Mouse (Mus musculus) mouse trophoblast stem cell (cell line): Measurements from ENCODE around the gene Ybey.

Experiments used
- in situ Hi-C, 2 experiments: fragments of 300-500 bp; cut with MseI, MboI; formaldehyde crosslinking; loops; 2 replicates in 1 of 2; 3 replicates in 1 of 2; pipeline ENCODE4 v1.15.1; 2025

Ybey gene

DNA sequence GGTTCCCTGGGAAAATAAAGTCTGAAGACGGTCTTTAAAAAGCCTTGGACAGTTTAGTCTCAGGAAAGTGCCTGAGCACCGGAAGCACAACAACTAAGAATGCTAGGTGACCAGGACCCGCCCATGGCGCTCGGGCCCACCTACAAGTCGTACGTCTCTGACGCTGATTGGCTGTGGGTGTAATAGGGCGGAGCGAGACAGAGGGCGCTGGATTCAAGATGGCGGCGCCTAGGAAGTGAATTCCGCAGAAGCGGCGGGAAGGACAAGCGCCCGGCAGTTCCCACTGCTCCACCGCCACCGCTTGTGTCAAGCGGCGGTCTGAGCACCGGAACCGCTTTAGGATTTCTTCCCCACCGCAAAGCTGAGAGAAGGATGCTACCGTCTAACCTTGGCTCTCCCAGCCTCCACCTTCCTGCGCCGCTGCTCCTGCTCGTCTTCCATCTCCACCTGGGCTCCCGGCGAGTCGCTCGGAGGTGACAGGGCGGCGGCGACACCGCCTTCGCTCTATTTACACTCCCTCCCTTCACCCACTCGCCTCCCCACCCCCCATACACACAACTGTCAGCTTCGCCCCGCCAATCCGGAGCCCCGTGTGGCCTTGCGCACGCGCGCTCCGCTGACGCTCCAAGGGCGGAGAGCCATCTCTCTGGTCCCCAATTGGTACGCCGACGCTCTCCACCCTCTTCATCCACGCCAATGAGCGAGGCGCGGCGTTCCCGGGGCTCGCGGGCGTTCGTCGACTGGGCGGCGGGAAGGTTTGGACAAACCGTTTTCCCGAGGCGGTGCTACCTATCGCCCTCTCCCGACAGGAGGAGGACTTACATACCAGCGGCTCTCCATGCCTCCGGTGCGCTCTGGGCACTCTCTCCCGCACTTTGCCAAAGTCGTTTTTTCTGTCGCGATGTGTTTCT is 26.5 kb downstream of the Ybey start, which contains the start of gene Pcnt:
Gene Pcnt (minus strand): TSS at position 609 of the 911 bp plus-strand sequence.
- in situ Hi-C loops, result no loop called here

DNA sequence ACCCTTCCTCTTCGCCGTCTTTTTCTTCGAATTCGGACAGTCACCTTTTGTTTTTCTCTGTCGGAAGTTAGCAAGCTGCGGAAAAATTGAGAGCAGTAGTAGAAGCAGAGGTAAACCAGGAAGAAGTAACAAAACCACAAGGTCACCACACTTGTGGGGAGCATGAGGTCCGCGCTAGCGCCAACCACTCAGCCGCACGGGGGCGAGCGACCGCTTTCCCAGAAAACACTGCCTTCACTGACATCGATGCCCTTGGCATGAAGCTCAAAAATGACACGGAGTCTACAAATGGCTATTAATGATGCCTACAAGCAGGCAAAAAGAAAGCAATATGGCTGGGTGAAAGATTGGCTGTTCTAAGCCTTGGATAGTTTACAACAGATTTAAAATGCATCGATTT is 28.6 kb downstream of the Ybey start, which contains the start of gene AC141477.1:
Gene AC141477.1 (minus strand): TSS at position 164 of the 400 bp plus-strand sequence.
- in situ Hi-C loops, result no loop called here

DNA sequence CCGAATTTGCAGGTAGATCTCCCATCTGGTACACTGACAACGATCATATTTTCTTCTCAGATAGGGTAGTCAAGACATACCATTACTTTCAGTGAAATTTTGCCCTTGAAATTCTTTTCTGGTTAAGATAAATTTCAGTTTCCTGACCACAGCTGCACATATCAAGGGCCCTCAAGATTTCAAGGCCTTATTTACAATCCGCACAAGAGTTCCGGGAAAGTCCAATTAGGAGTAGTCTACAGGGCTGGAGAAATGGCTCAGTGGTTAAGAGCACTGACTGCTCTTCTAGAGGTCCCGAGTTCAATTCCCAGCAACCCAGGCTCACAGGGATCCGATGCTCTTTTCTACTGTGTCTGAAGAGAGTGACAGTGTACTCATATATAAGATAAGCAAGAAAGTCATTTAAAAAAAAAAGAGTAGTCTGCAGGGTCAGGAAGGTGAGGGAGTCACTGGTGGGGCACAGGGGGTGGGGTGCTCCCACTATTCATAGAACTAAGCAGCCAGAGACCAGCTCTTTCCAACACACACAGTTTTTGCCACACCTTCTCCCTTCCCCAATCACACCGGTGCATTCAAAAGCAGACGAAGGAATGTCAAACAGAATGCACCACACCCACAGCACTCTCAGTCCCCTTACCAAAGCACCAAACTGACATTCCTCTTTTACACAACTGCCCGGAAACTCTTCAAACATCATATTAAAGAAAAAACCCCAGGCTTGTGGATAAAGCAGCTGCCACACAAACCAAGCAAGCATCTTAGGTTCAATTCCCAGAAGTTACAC is 29.6 kb downstream of the Ybey start:
- in situ Hi-C loops, result no loop called here

DNA sequence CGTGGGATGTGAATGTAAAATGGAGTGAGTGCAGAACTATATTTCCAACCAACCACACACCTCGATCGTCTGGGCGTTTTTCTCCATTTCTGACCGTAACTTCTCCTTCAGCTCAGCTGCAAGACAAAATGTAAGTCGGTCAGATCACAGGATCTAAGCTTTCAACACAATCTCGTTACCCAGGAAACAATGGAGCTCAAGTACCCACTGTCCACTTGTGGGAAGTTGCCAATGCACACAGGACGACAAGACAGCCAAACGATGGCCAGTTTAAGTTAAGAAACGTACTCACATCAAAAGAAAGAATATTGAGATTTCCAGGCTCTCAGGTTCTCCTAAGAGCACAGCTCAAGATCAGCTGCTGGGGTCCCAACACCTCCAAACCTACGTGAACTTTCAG is 35.0 kb downstream of the Ybey start:
- in situ Hi-C loops, result no loop called here

DNA sequence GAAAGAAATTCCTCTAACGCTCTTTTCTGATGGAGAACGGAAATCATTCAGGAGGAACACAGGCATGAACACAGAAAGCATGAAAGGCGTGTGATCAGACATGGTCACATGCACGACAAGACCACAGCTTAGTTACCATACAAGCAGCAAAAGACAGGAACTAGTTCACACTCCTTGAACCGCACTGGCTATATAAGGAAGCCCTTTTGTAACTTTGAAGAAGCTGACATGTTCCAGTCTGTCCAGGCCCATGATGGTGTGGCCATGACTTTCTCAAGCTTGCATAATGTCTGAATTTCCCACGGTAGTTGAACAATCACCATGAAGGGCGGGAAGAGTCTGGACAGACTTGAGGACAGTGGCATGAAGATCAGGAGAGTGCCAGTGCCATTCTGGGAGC is 43.2 kb downstream of the Ybey start:
- in situ Hi-C loops, result no loop called here

DNA sequence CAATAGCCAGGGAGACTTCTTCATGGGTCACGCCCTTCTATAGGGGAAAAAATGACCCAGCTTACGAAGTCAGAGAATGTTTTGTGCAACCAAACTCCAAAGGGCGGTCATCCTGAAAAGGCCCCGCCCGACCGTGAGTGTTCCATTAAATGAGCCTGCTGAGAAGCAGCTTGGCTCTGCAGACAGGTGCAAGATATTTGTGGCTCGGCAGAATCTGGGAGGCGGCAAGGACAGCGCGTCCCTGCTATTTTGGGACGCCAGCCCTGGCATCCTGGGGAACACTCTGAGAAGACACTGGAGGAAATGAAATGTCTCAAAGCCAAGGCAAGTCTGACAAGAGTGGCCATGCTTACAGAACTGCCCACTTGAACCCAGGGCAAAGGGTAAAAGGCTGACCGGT is 52.1 kb downstream of the Ybey start:
- in situ Hi-C loops, result no loop called here
